Mouse (Mus musculus) brown adipose tissue, adult 24 weeks (tissue): ENCODE results near the gene 2310079G19Rik. TPM values are rescaled to one million over a fixed set of nuclear protein-coding genes. Genes with fewer than 3 reads are reported as not detected.

Source experiments
- H3K27ac ChIP-seq: fragments of 200-500 bp; replicated peaks from 2 replicates; pipeline ENCODE4 v1.5.1; 2012; ENCODE audit warnings: low read depth, mild to moderate bottlenecking, low read length
- H3K4me1 ChIP-seq: fragments of 200-500 bp; 2 replicates; pipeline ENCODE4 v1.6.1; 2012; ENCODE audit warnings: low read length, mixed read lengths; ENCODE audit not compliant: control insufficient read depth, insufficient read depth, insufficient read length
- H3K4me3 ChIP-seq: fragments of 200-500 bp; 2 replicates; pipeline ENCODE4 v1.5.1; 2012; ENCODE audit warnings: low read depth, mild to moderate bottlenecking, low read length, moderate library complexity; ENCODE audit not compliant: insufficient read depth
- polyA plus RNA-seq: library from polyadenylated mRNA; stranded (reverse); fragments of >200 nt; gene quantifications from 2 replicates; pipeline ENCODE4 v1.2.4, GENCODE M21; 2012; ENCODE audit not compliant: missing spikeins, insufficient read depth, insufficient read length

The 2310079G19Rik gene
- polyA plus RNA-seq, 1 experiment = not detected

GRCm38 (mm10) chr16:88599504-88600237, 27.8 kb downstream of the 2310079G19Rik start:
- H3K4me3 ChIP-seq = no peak overlapping the region
- H3K4me1 ChIP-seq = no peaks in the 10 kb centered on the region
- no peak overlapping the region for H3K27ac ChIP-seq

- H3K4me3 ChIP-seq = no peak overlapping the region
- no peaks in the 10 kb centered on the region for H3K4me1 ChIP-seq
- no peak overlapping the region for H3K27ac ChIP-seq
These were observed 34.7 kb downstream of the 2310079G19Rik start for GRCm38 (mm10) chr16:88592758-88593157.

GRCm38 (mm10) chr16:88583338-88583737, 44.1 kb downstream of the 2310079G19Rik start:
- Histone ChIP-seq H3K4me3 (no peak overlapping the region), H3K4me1 (no peaks in the 10 kb centered on the region), H3K27ac (no peak overlapping the region)

Other genes starting within 250 kb of the 2310079G19Rik start
- not detected in 2 replicates for gene Cldn17, start 120.7 kb downstream of the 2310079G19Rik start, polyA plus RNA-seq
- gene Cldn8, start 64.5 kb downstream of the 2310079G19Rik start, polyA plus RNA-seq = not detected in 2 replicates
- not detected in 2 replicates for gene Krtap24-1, start 15.4 kb downstream of the 2310079G19Rik start, polyA plus RNA-seq
- not detected in 2 replicates for gene Krtap26-1, start 20.1 kb upstream of the 2310079G19Rik start, polyA plus RNA-seq
- gene Krtap27-1, start 44.0 kb upstream of the 2310079G19Rik start, polyA plus RNA-seq = not detected in 2 replicates
- not detected in 2 replicates for gene 2310061N02Rik, start 80.3 kb upstream of the 2310079G19Rik start, polyA plus RNA-seq
- gene Krtap13-1, start 101.2 kb upstream of the 2310079G19Rik start, polyA plus RNA-seq = not detected in 2 replicates
- gene Krtap13, start 124.0 kb upstream of the 2310079G19Rik start, polyA plus RNA-seq = not detected in 2 replicates
- gene 2310034C09Rik, start 131.2 kb upstream of the 2310079G19Rik start, polyA plus RNA-seq = not detected in 2 replicates
- not detected in 2 replicates for gene 2310057N15Rik, start 146.5 kb upstream of the 2310079G19Rik start, polyA plus RNA-seq
- gene Gm5965, start 150.2 kb upstream of the 2310079G19Rik start, polyA plus RNA-seq = not detected in 2 replicates
- gene Gm20741, start 184.6 kb upstream of the 2310079G19Rik start, polyA plus RNA-seq = not detected in 2 replicates
- gene Krtap15, start 192.5 kb upstream of the 2310079G19Rik start, polyA plus RNA-seq = not detected in 2 replicates
- gene Krtap14, start 198.5 kb upstream of the 2310079G19Rik start, polyA plus RNA-seq = not detected in 2 replicates
- not detected in 2 replicates for gene Krtap19-1, start 241.7 kb upstream of the 2310079G19Rik start, polyA plus RNA-seq
- not detected in 2 replicates for gene Krtap19-2, start 246.6 kb upstream of the 2310079G19Rik start, polyA plus RNA-seq